Mouse (Mus musculus) lung, embryonic 16.5 days (tissue): ENCODE results near the gene Gm6583. TPM values are rescaled to one million over a fixed set of nuclear protein-coding genes. Genes with fewer than 3 reads are reported as not detected.
A peak's percentile ranks its signal among the peaks of the same experiment; 100 is the strongest.
"Not testable (repeated sequence)": the region's sequence is repeated elsewhere in the genome, so short reads cannot be mapped to it uniquely, and the experiment has no call there.

Experiments
- ATAC-seq: fragments of 200-750 bp; cut with Nextera tagmentation; 2 replicates; pipeline ENCODE4 v1.8.0; 2017; ENCODE audit warnings: low read depth, mild to moderate bottlenecking, moderate library complexity
- H3K27ac ChIP-seq: fragments of 300-500 bp; sonication (generic); 2 replicates; pipeline ENCODE4 v1.5.1; 2014; ENCODE audit warnings: mild to moderate bottlenecking, control low read depth, low read length
- H3K27me3 ChIP-seq: fragments of 300-500 bp; sonication (generic); 2 replicates; pipeline ENCODE4 v1.6.1; 2014; ENCODE audit warnings: low read depth, low read length, mixed read lengths; ENCODE audit not compliant: control insufficient read depth, insufficient read depth
- H3K36me3 ChIP-seq: fragments of 300-500 bp; sonication (generic); 2 replicates; pipeline ENCODE4 v1.6.1; 2014; ENCODE audit warnings: low read length; ENCODE audit not compliant: control insufficient read depth, insufficient read depth
- H3K4me1 ChIP-seq: fragments of 300-500 bp; sonication (generic); replicated peaks from 2 replicates; pipeline ENCODE4 v1.6.1; 2014; ENCODE audit warnings: low read length, mixed read lengths; ENCODE audit not compliant: control insufficient read depth, insufficient read depth
- H3K4me2 ChIP-seq: fragments of 300-500 bp; sonication (generic); 2 replicates; pipeline ENCODE4 v1.6.1; 2014; ENCODE audit warnings: low read depth, low read length, control low read depth
- H3K4me3 ChIP-seq: fragments of 300-500 bp; sonication (generic); 2 replicates; pipeline ENCODE4 v1.5.1; 2014; ENCODE audit warnings: mild to moderate bottlenecking, low read length, control low read depth
- H3K9ac ChIP-seq: fragments of 300-500 bp; sonication (generic); 2 replicates; pipeline ENCODE4 v1.6.1; 2014; ENCODE audit warnings: low read length, control low read depth
- H3K9me3 ChIP-seq: fragments of 300-500 bp; sonication (generic); 2 replicates; pipeline ENCODE4 v1.6.1; 2016; ENCODE audit warnings: low read length; ENCODE audit not compliant: control insufficient read depth
- WGBS: fragments of 180-500 bp; shearing (Covaris S2); extraction: QIAGEN DNeasy Blood & Tissue Kit; methylation state at CpG from one replicate; pipeline ENCODE4 v1.1.7; 2014; 5-methylcytosine and 5-hydroxymethylcytosine counted together
- polyA plus RNA-seq: library from polyadenylated mRNA; unstranded; fragments of >200 nt; fragmentation: Nextera tagmentation; extraction: Ambion mirVana; gene quantifications from 2 replicates; pipeline ENCODE4 v1.2.1, GENCODE M21; 2015

The Gm6583 gene
- polyA plus RNA-seq, 1 experiment from 2014 or later: 0.15 TPM

- no peak for ATAC-seq
- H3K9ac ChIP-seq: no peak overlapping the region
- H3K27ac ChIP-seq: no peak overlapping the region
- no peaks in the 10 kb centered on the region for H3K9me3 ChIP-seq
- no peaks in the 10 kb centered on the region for H3K36me3 ChIP-seq
- WGBS: 82% methylated on average over 6 of the region's 6 CpGs
- H3K4me2 ChIP-seq: no peak overlapping the region
- H3K4me3 ChIP-seq: no peak overlapping the region
- H3K4me1 ChIP-seq: peaks cover 16% of the 10 kb centered on the region
- no peaks in the 10 kb centered on the region for H3K27me3 ChIP-seq
Observed at GRCm38 (mm10) chr5:112323246-112323645, 32.6 kb downstream of the Gm6583 start.

GRCm38 (mm10) chr5:112321376-112321775 lies 34.5 kb downstream of the Gm6583 start:
- Histone ChIP-seq H3K4me3 (no peak overlapping the region), H3K27ac (no peak overlapping the region), H3K4me2 (no peak overlapping the region), H3K4me1 (peaks cover 8% of the 10 kb centered on the region; the same call in 1 of the 2 replicates), H3K27me3 (no peaks in the 10 kb centered on the region), H3K9ac (no peak overlapping the region), H3K36me3 (no peaks in the 10 kb centered on the region), H3K9me3 (no peaks in the 10 kb centered on the region)
- WGBS: 70% methylated on average over 4 of the region's 4 CpGs
- no peak for ATAC-seq

- Histone ChIP-seq H3K36me3 (no peaks in the 10 kb centered on the region), H3K9ac (no peak overlapping the region), H3K4me3 (no peak overlapping the region), H3K4me1 (peaks cover 8% of the 10 kb centered on the region; the same call in 1 of the 2 replicates), H3K4me2 (no peak overlapping the region), H3K9me3 (no peaks in the 10 kb centered on the region), H3K27ac (no peak overlapping the region), H3K27me3 (no peaks in the 10 kb centered on the region)
- 70% methylated on average over 6 of the region's 6 CpGs for WGBS
- no peak for ATAC-seq
Observed at GRCm38 (mm10) chr5:112320936-112321335, 34.9 kb downstream of the Gm6583 start.

GRCm38 (mm10) chr5:112320379-112320778 lies 35.5 kb downstream of the Gm6583 start:
- 66% methylated on average over 5 of the region's 5 CpGs for WGBS
- ATAC-seq: no peak

GRCm38 (mm10) chr5:112319343-112319742 lies 36.5 kb downstream of the Gm6583 start:
- H3K36me3 ChIP-seq, ATAC-seq: not testable (repeated sequence)

More at GRCm38 (mm10) chr5:112320379-112320778, 35.5 kb downstream of the Gm6583 start:
- Histone ChIP-seq H3K9ac (no peak overlapping the region), H3K4me1 (peaks cover 6% of the 10 kb centered on the region; the same call in 1 of the 2 replicates), H3K4me2 (no peak overlapping the region), H3K36me3 (no peaks in the 10 kb centered on the region), H3K27me3 (no peaks in the 10 kb centered on the region), H3K4me3 (no peak overlapping the region), H3K27ac (no peak overlapping the region), H3K9me3 (no peaks in the 10 kb centered on the region)

GRCm38 (mm10) chr5:112317328-112317727 lies 38.5 kb downstream of the Gm6583 start:
- Histone ChIP-seq H3K27me3 (no peaks in the 10 kb centered on the region), H3K4me3 (no peak overlapping the region), H3K4me1 (no peaks in the 10 kb centered on the region), H3K9me3 (no peaks in the 10 kb centered on the region), H3K9ac (no peak overlapping the region), H3K4me2 (no peak overlapping the region), H3K36me3 (peaks cover 4% of the 10 kb centered on the region), H3K27ac (peak overlapping the region; percentile 24)
- 25% methylated on average over 5 of the region's 5 CpGs for WGBS
- peak; percentile 88 for ATAC-seq

More at GRCm38 (mm10) chr5:112319343-112319742, 36.5 kb downstream of the Gm6583 start:
- not testable (repeated sequence) for H3K27ac ChIP-seq, H3K27me3 ChIP-seq, H3K9ac ChIP-seq, H3K4me3 ChIP-seq, H3K4me2 ChIP-seq, H3K4me1 ChIP-seq, H3K9me3 ChIP-seq
- WGBS: 39% methylated on average over 2 of the region's 2 CpGs

GRCm38 (mm10) chr5:112316468-112316867 lies 39.4 kb downstream of the Gm6583 start:
- H3K9me3 ChIP-seq: no peaks in the 10 kb centered on the region
- H3K4me1 ChIP-seq: no peaks in the 10 kb centered on the region
- no peak overlapping the region for H3K4me2 ChIP-seq
- no peak overlapping the region for H3K9ac ChIP-seq
- 77% methylated on average over 5 of the region's 5 CpGs for WGBS
- peaks cover 6% of the 10 kb centered on the region for H3K36me3 ChIP-seq
- H3K27ac ChIP-seq: no peak overlapping the region; the same call in 1 of the 2 replicates
- no peaks in the 10 kb centered on the region for H3K27me3 ChIP-seq
- no peak for ATAC-seq
- H3K4me3 ChIP-seq: no peak overlapping the region

- Histone ChIP-seq H3K4me1 (no peaks in the 10 kb centered on the region), H3K36me3 (peaks cover 20% of the 10 kb centered on the region), H3K4me2 (no peak overlapping the region), H3K27ac (no peak overlapping the region), H3K4me3 (no peak overlapping the region), H3K9me3 (no peaks in the 10 kb centered on the region), H3K27me3 (no peaks in the 10 kb centered on the region), H3K9ac (no peak overlapping the region)
- ATAC-seq: no peak
- 66% methylated on average over 11 of the region's 11 CpGs for WGBS
Observed at GRCm38 (mm10) chr5:112313222-112313885, 42.5 kb downstream of the Gm6583 start.

GRCm38 (mm10) chr5:112305842-112306241 lies 50.0 kb downstream of the Gm6583 start:
- Histone ChIP-seq H3K9me3 (no peaks in the 10 kb centered on the region), H3K4me2 (no peak overlapping the region), H3K27me3 (no peaks in the 10 kb centered on the region), H3K9ac (no peak overlapping the region), H3K36me3 (peaks cover 25% of the 10 kb centered on the region), H3K27ac (no peak overlapping the region), H3K4me3 (no peak overlapping the region), H3K4me1 (no peaks in the 10 kb centered on the region)
- 80% methylated on average over 5 of the region's 5 CpGs for whole genome bisulfite sequencing
- no peak for ATAC-seq
